Mouse (Mus musculus): ENCODE results near the gene Cav1. TPM values are rescaled to one million over a fixed set of nuclear protein-coding genes. Genes with fewer than 3 reads are reported as not detected.
A peak's percentile ranks its signal among the peaks of the same experiment; 100 is the strongest.

Gene Cav1
- 34.9 and 50.3 TPM in 2 replicates for polyA plus RNA-seq (2015; fragmentation: Nextera tagmentation; extraction: Ambion mirVana)

- Histone ChIP-seq H3K27me3 (replicated peaks; ENCODE audit: control insufficient read depth, insufficient read depth, low read length) (0 out of 2 replicates have a peak, but pooled peaks cover 4% of the 10 kb centered on the region), H3K4me3 (replicated peaks; ENCODE audit: low read length) (peak within 1 kb of the TSS; percentile 56), H3K4me1 (replicated peaks; ENCODE audit: control insufficient read depth, insufficient read depth, low read length) (peaks cover 20% of the 10 kb centered on the region), H3K9ac (replicated peaks; ENCODE audit: low read depth, low read length) (peak within 1 kb of the TSS; percentile 64), H3K9me3 (ENCODE audit: control insufficient read depth, low read length) (no peaks in the 10 kb centered on the region), H3K36me3 (ENCODE audit: control insufficient read depth, insufficient read depth) (no peaks in the 10 kb centered on the region), H3K27ac (ENCODE audit: low read length) (peak within 1 kb of the TSS; percentile 53), H3K4me2 (ENCODE audit: low read length) (peak within 1 kb of the TSS; percentile 96)
- ATAC-seq, result peak; percentile 91
- WGBS, result under 1% methylated on average over 26 of the region's 26 CpGs
Observed at GRCm38 (mm10) chr6:17305954-17306601, at the start of gene Cav1. Gene Cav1 (plus strand): TSS chr6:17306335.

GRCm38 (mm10) chr6:17258142-17258541 lies 48.0 kb upstream of the Cav1 start:
- no peak overlapping the region for H3K9ac ChIP-seq (replicated peaks; ENCODE audit: low read depth, low read length)
- no peak overlapping the region for H3K27ac ChIP-seq (ENCODE audit: low read length)
- no peaks in the 10 kb centered on the region for H3K27me3 ChIP-seq (replicated peaks; ENCODE audit: control insufficient read depth, insufficient read depth, low read length)
- no peak overlapping the region for H3K4me2 ChIP-seq (ENCODE audit: low read length)
- H3K9me3 ChIP-seq (ENCODE audit: control insufficient read depth, low read length), result no peaks in the 10 kb centered on the region
- H3K36me3 ChIP-seq (ENCODE audit: control insufficient read depth, insufficient read depth), result no peaks in the 10 kb centered on the region
- WGBS, result 93% methylated on average over 1 of the region's 1 CpGs
- H3K4me3 ChIP-seq (replicated peaks; ENCODE audit: low read length), result no peak overlapping the region
- H3K4me1 ChIP-seq (replicated peaks; ENCODE audit: control insufficient read depth, insufficient read depth, low read length), result no peaks in the 10 kb centered on the region
- ATAC-seq, result no peak

GRCm38 (mm10) chr6:17258911-17259310 lies 47.2 kb upstream of the Cav1 start:
- Histone ChIP-seq H3K27me3 (replicated peaks; ENCODE audit: control insufficient read depth, insufficient read depth, low read length) (no peaks in the 10 kb centered on the region), H3K4me2 (ENCODE audit: low read length) (no peak overlapping the region), H3K27ac (ENCODE audit: low read length) (no peak overlapping the region), H3K36me3 (ENCODE audit: control insufficient read depth, insufficient read depth) (no peaks in the 10 kb centered on the region), H3K4me3 (replicated peaks; ENCODE audit: low read length) (no peak overlapping the region), H3K9me3 (ENCODE audit: control insufficient read depth, low read length) (no peaks in the 10 kb centered on the region), H3K9ac (replicated peaks; ENCODE audit: low read depth, low read length) (no peak overlapping the region), H3K4me1 (replicated peaks; ENCODE audit: control insufficient read depth, insufficient read depth, low read length) (no peaks in the 10 kb centered on the region)
- no peak for ATAC-seq
- WGBS, result 100% methylated on average over 1 of the region's 1 CpGs

GRCm38 (mm10) chr6:17262786-17263185 lies 43.3 kb upstream of the Cav1 start:
- Histone ChIP-seq H3K36me3 (ENCODE audit: control insufficient read depth, insufficient read depth) (no peaks in the 10 kb centered on the region), H3K27ac (ENCODE audit: low read length) (no peak overlapping the region), H3K9ac (replicated peaks; ENCODE audit: low read depth, low read length) (no peak overlapping the region), H3K4me3 (replicated peaks; ENCODE audit: low read length) (no peak overlapping the region), H3K9me3 (ENCODE audit: control insufficient read depth, low read length) (no peaks in the 10 kb centered on the region), H3K4me1 (replicated peaks; ENCODE audit: control insufficient read depth, insufficient read depth, low read length) (no peaks in the 10 kb centered on the region), H3K4me2 (ENCODE audit: low read length) (no peak overlapping the region), H3K27me3 (replicated peaks; ENCODE audit: control insufficient read depth, insufficient read depth, low read length) (no peaks in the 10 kb centered on the region)
- ATAC-seq, result no peak
- WGBS, result 56% methylated on average over 2 of the region's 2 CpGs

- no peaks in the 10 kb centered on the region for H3K27me3 ChIP-seq (replicated peaks; ENCODE audit: control insufficient read depth, insufficient read depth, low read length)
- no peaks in the 10 kb centered on the region for H3K4me1 ChIP-seq (replicated peaks; ENCODE audit: control insufficient read depth, insufficient read depth, low read length)
- 81% methylated on average over 4 of the region's 4 CpGs for WGBS
- no peak for ATAC-seq
- no peaks in the 10 kb centered on the region for H3K36me3 ChIP-seq (ENCODE audit: control insufficient read depth, insufficient read depth)
- no peak overlapping the region for H3K27ac ChIP-seq (ENCODE audit: low read length)
- H3K4me2 ChIP-seq (ENCODE audit: low read length), result no peak overlapping the region
- no peak overlapping the region for H3K4me3 ChIP-seq (replicated peaks; ENCODE audit: low read length)
- H3K9ac ChIP-seq (replicated peaks; ENCODE audit: low read depth, low read length), result no peak overlapping the region
- H3K9me3 ChIP-seq (ENCODE audit: control insufficient read depth, low read length), result no peaks in the 10 kb centered on the region
Observed at GRCm38 (mm10) chr6:17265043-17265442, 41.1 kb upstream of the Cav1 start.

GRCm38 (mm10) chr6:17266466-17266865 lies 39.7 kb upstream of the Cav1 start:
- Histone ChIP-seq H3K9ac (replicated peaks; ENCODE audit: low read depth, low read length) (no peak overlapping the region), H3K4me3 (replicated peaks; ENCODE audit: low read length) (no peak overlapping the region), H3K36me3 (ENCODE audit: control insufficient read depth, insufficient read depth) (no peaks in the 10 kb centered on the region), H3K9me3 (ENCODE audit: control insufficient read depth, low read length) (no peaks in the 10 kb centered on the region), H3K27ac (ENCODE audit: low read length) (no peak overlapping the region), H3K4me2 (ENCODE audit: low read length) (no peak overlapping the region), H3K4me1 (replicated peaks; ENCODE audit: control insufficient read depth, insufficient read depth, low read length) (no peaks in the 10 kb centered on the region), H3K27me3 (replicated peaks; ENCODE audit: control insufficient read depth, insufficient read depth, low read length) (no peaks in the 10 kb centered on the region)
- 72% methylated on average over 3 of the region's 3 CpGs for WGBS
- ATAC-seq, result no peak

- Histone ChIP-seq H3K4me2 (ENCODE audit: low read length) (no peak overlapping the region), H3K36me3 (ENCODE audit: control insufficient read depth, insufficient read depth) (no peaks in the 10 kb centered on the region), H3K27ac (ENCODE audit: low read length) (no peak overlapping the region), H3K9me3 (ENCODE audit: control insufficient read depth, low read length) (no peaks in the 10 kb centered on the region), H3K27me3 (replicated peaks; ENCODE audit: control insufficient read depth, insufficient read depth, low read length) (no peaks in the 10 kb centered on the region), H3K4me3 (replicated peaks; ENCODE audit: low read length) (no peak overlapping the region), H3K4me1 (replicated peaks; ENCODE audit: control insufficient read depth, insufficient read depth, low read length) (peaks cover 12% of the 10 kb centered on the region), H3K9ac (replicated peaks; ENCODE audit: low read depth, low read length) (no peak overlapping the region)
- no peak for ATAC-seq
- WGBS, result 85% methylated on average over 3 of the region's 3 CpGs
Observed at GRCm38 (mm10) chr6:17278366-17278765, 27.8 kb upstream of the Cav1 start.

- WGBS, result 1% methylated on average over 39 of the region's 40 CpGs
Observed at GRCm38 (mm10) chr6:17280939-17281756, 25.0 kb upstream of the Cav1 start, which contains the start of gene Cav2. Gene Cav2 (plus strand): TSS chr6:17281185.

GRCm38 (mm10) chr6:17281757-17282092 lies 24.4 kb upstream of the Cav1 start:
- H3K9ac ChIP-seq (replicated peaks; ENCODE audit: low read depth, low read length), result peak overlapping the region; percentile 76; the same call in 1 of the 2 replicates
- no peak overlapping the region for H3K27ac ChIP-seq (ENCODE audit: low read length)
- H3K4me3 ChIP-seq (replicated peaks; ENCODE audit: low read length), result peak overlapping the region; percentile 64
- WGBS, result 22% methylated on average over 8 of the region's 8 CpGs
- H3K4me2 ChIP-seq (ENCODE audit: low read length), result peak overlapping the region; percentile 99
- H3K36me3 ChIP-seq (ENCODE audit: control insufficient read depth, insufficient read depth), result no peaks in the 10 kb centered on the region
- peaks cover 12% of the 10 kb centered on the region for H3K4me1 ChIP-seq (replicated peaks; ENCODE audit: control insufficient read depth, insufficient read depth, low read length)
- no peaks in the 10 kb centered on the region for H3K27me3 ChIP-seq (replicated peaks; ENCODE audit: control insufficient read depth, insufficient read depth, low read length)
- H3K9me3 ChIP-seq (ENCODE audit: control insufficient read depth, low read length), result no peaks in the 10 kb centered on the region
- peak; percentile 41 for ATAC-seq

More at GRCm38 (mm10) chr6:17280939-17281756, 25.0 kb upstream of the Cav1 start, which contains the start of gene Cav2:
- peaks cover 12% of the 10 kb centered on the region for H3K4me1 ChIP-seq (replicated peaks; ENCODE audit: control insufficient read depth, insufficient read depth, low read length)
- no peaks in the 10 kb centered on the region for H3K27me3 ChIP-seq (replicated peaks; ENCODE audit: control insufficient read depth, insufficient read depth, low read length)
- H3K36me3 ChIP-seq (ENCODE audit: control insufficient read depth, insufficient read depth), result no peaks in the 10 kb centered on the region
- H3K4me2 ChIP-seq (ENCODE audit: low read length), result peak within 1 kb of the TSS; percentile 99
- no peaks in the 10 kb centered on the region for H3K9me3 ChIP-seq (ENCODE audit: control insufficient read depth, low read length)
- H3K27ac ChIP-seq (ENCODE audit: low read length), result no peak within 1 kb of the TSS
- peak within 1 kb of the TSS; percentile 76 for H3K9ac ChIP-seq (replicated peaks; ENCODE audit: low read depth, low read length)
- peak; percentile 94 for ATAC-seq
- H3K4me3 ChIP-seq (replicated peaks; ENCODE audit: low read length), result peak within 1 kb of the TSS; percentile 64

All from forebrain, embryonic 16.5 days (tissue).